Mouse (Mus musculus) forebrain, postnatal 0 days (tissue): Measurements from ENCODE around the gene BC037034. TPM values are rescaled to one million over a fixed set of nuclear protein-coding genes. Genes with fewer than 3 reads are reported as not detected.

Experiments
- ATAC-seq: fragments of 200-750 bp; cut with Nextera tagmentation; 2 replicates; pipeline ENCODE4 v1.8.0; 2017; ENCODE audit warnings: mild to moderate bottlenecking, moderate library complexity
- DNase-seq: peaks from one replicate; pipeline ENCODE4 v3.0.0-alpha.2; 2015
- H3K27ac ChIP-seq: fragments of 300-500 bp; sonication (generic); 2 replicates; pipeline ENCODE4 v1.5.1; 2014; ENCODE audit warnings: low read depth, mild to moderate bottlenecking, antibody characterized with exemption, low read length, moderate library complexity, mixed read lengths
- H3K27me3 ChIP-seq: fragments of 300-500 bp; sonication (generic); 2 replicates; pipeline ENCODE4 v1.6.1; 2014; ENCODE audit warnings: mild to moderate bottlenecking, low read length, mixed read lengths; ENCODE audit not compliant: insufficient read depth
- H3K36me3 ChIP-seq: fragments of 300-500 bp; sonication (generic); 2 replicates; pipeline ENCODE4 v1.6.1; 2014; ENCODE audit warnings: mild to moderate bottlenecking, moderate library complexity; ENCODE audit not compliant: insufficient read depth
- H3K4me1 ChIP-seq: fragments of 300-500 bp; sonication (generic); 2 replicates; pipeline ENCODE4 v1.6.1; 2014; ENCODE audit warnings: antibody characterized with exemption; ENCODE audit not compliant: insufficient read depth
- H3K4me2 ChIP-seq: fragments of 300-500 bp; sonication (generic); 2 replicates; pipeline ENCODE4 v1.6.1; 2014; ENCODE audit warnings: low read depth, mild to moderate bottlenecking, moderate library complexity
- H3K4me3 ChIP-seq: fragments of 300-500 bp; sonication (generic); 2 replicates; pipeline ENCODE4 v1.5.1; 2014; ENCODE audit warnings: low read depth, low read length, mixed read lengths
- H3K9ac ChIP-seq: fragments of 300-500 bp; sonication (generic); 2 replicates; pipeline ENCODE4 v1.6.1; 2014; ENCODE audit warnings: mild to moderate bottlenecking
- H3K9me3 ChIP-seq: fragments of 300-500 bp; sonication (generic); 2 replicates; pipeline ENCODE4 v1.6.1; 2016; ENCODE audit warnings: low read length
- CTCF ChIP-seq: sonication (generic); IDR thresholded peaks from 2 replicates; pipeline ENCODE4 v1.5.1; 2016; ENCODE audit warnings: antibody characterized with exemption, control low read depth, low read depth
- WGBS: fragments of 180-500 bp; shearing (Covaris S2); extraction: QIAGEN DNeasy Blood & Tissue Kit; methylation state at CpG from one replicate; pipeline ENCODE4 v1.1.7; 2014; 5-methylcytosine and 5-hydroxymethylcytosine counted together
- polyA plus RNA-seq: library from polyadenylated mRNA; unstranded; fragments of >200 nt; fragmentation: Nextera tagmentation; extraction: Ambion mirVana; gene quantifications from 2 replicates; pipeline ENCODE4 v1.2.1, GENCODE M21; 2015
- total RNA-seq: library from RNA; depleted of rRNA; stranded (reverse); fragments of >200 nt; gene quantifications from 2 replicates; pipeline ENCODE4 v1.2.3, GENCODE M21; 2014

Gene BC037034
- total and polyA plus RNA-seq, 2 experiments from 2014 or later, result 16.1 to 59.6 TPM

DNA sequence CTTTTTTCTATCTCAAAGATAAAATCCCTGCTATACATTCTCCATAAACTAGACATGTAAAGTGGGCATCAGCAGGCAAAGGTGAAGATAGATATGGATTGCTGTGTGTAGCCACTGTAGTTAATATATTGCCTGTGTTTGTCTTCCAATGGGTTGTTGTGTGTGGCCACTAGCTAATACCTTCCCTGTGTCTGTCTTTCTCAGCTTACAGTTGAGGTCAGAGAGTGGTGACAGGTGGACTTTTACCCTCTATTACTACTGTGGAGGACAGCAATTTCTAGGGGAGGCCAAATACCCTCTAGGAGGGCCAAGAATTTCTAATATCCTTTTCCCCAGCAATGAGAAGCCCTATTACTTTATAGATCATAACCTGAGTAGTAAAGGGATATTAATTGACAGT is 29.6 kb downstream of the BC037034 start:
- no peak for TF ChIP-seq CTCF
- Histone ChIP-seq H3K27me3 (no peaks in the 10 kb centered on the region), H3K4me2 (no peak overlapping the region), H3K9me3 (no peaks in the 10 kb centered on the region), H3K4me3 (no peak overlapping the region), H3K4me1 (no peaks in the 10 kb centered on the region), H3K27ac (no peak overlapping the region), H3K9ac (no peak overlapping the region), H3K36me3 (no peaks in the 10 kb centered on the region)
- ATAC-seq, result no peak
- no peak for DNase-seq

DNA sequence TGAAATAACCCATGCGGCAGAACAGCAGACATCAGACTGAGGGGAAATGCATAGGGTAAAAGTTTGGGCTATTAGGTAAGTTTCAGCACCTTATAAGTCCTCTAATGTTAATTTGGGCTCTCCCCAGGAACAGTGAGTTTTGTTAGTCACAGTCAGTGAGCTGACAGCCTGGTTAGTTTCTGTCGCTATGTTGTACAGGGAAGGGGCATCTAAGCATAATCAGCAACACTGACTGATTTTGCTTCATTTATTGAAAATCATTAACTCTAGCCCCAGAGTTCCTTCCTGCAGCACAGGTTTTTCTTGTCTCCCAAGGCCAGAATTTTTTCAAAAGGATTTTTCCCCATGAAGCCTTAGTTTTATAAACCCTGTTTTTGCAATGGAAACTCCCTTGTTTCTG is 30.1 kb downstream of the BC037034 start:
- no peak for TF ChIP-seq CTCF
- H3K4me3 ChIP-seq, result no peak overlapping the region
- DNase-seq, result no peak
- WGBS, result 83% methylated on average over 2 of the region's 2 CpGs
- no peaks in the 10 kb centered on the region for H3K27me3 ChIP-seq
- no peak for ATAC-seq
- no peak overlapping the region for H3K9ac ChIP-seq
- H3K4me1 ChIP-seq, result no peaks in the 10 kb centered on the region
- no peak overlapping the region for H3K4me2 ChIP-seq
- no peaks in the 10 kb centered on the region for H3K9me3 ChIP-seq
- no peaks in the 10 kb centered on the region for H3K36me3 ChIP-seq
- H3K27ac ChIP-seq, result no peak overlapping the region

- Histone ChIP-seq H3K9me3 (no peaks in the 10 kb centered on the region), H3K27me3 (no peaks in the 10 kb centered on the region)
- no peak for ATAC-seq
Measured at GRCm38 (mm10) chr5:138229511-138229910, 34.3 kb downstream of the BC037034 start.

DNA sequence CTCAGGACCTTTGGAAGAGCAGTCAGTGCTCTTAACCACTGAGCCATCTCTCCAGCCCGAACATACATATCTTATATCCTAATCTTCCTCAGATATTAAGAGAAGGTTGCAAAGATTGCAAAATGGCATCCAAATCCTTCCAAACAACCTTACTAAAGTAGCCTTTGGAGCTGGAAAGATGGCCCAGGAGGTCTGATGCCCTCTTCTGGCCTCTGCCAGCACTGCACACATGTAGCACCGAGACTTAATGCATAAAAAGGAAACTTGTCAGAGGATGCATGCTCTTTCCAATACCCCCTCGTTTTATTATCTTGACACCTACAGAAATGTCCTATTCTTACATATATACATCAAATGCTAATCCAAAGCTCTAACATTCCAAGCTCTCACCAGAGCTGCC is 35.8 kb downstream of the BC037034 start:
- TF ChIP-seq CTCF, result peak; percentile 44
- ATAC-seq (no peak), DNase-seq (no peak)
- 61% methylated on average over 3 of the region's 3 CpGs for WGBS
- no peaks in the 10 kb centered on the region for H3K9me3 ChIP-seq
- H3K4me1 ChIP-seq, result no peaks in the 10 kb centered on the region
- H3K4me3 ChIP-seq, result no peak overlapping the region
- no peaks in the 10 kb centered on the region for H3K36me3 ChIP-seq
- H3K4me2 ChIP-seq, result no peak overlapping the region
- H3K27ac ChIP-seq, result no peak overlapping the region
- no peak overlapping the region for H3K9ac ChIP-seq
- no peaks in the 10 kb centered on the region for H3K27me3 ChIP-seq

More at GRCm38 (mm10) chr5:138229511-138229910, 34.3 kb downstream of the BC037034 start:
- no peak overlapping the region for H3K9ac ChIP-seq
- H3K4me3 ChIP-seq, result no peak overlapping the region
- H3K4me2 ChIP-seq, result no peak overlapping the region
- TF ChIP-seq CTCF, result no peak
- H3K27ac ChIP-seq, result no peak overlapping the region
- 98% methylated on average over 3 of the region's 3 CpGs for WGBS
- no peak for DNase-seq
- no peaks in the 10 kb centered on the region for H3K36me3 ChIP-seq
- H3K4me1 ChIP-seq, result no peaks in the 10 kb centered on the region

- ATAC-seq, result no peak
- Histone ChIP-seq H3K27ac (no peak overlapping the region), H3K36me3 (no peaks in the 10 kb centered on the region), H3K9me3 (no peaks in the 10 kb centered on the region), H3K4me2 (no peak overlapping the region), H3K4me3 (no peak overlapping the region), H3K4me1 (no peaks in the 10 kb centered on the region), H3K9ac (no peak overlapping the region), H3K27me3 (no peaks in the 10 kb centered on the region)
- DNase-seq, result no peak
- TF ChIP-seq CTCF, result no peak
- WGBS, result 74% methylated on average over 2 of the region's 2 CpGs
Measured at GRCm38 (mm10) chr5:138227367-138227766, 36.5 kb downstream of the BC037034 start.

DNA sequence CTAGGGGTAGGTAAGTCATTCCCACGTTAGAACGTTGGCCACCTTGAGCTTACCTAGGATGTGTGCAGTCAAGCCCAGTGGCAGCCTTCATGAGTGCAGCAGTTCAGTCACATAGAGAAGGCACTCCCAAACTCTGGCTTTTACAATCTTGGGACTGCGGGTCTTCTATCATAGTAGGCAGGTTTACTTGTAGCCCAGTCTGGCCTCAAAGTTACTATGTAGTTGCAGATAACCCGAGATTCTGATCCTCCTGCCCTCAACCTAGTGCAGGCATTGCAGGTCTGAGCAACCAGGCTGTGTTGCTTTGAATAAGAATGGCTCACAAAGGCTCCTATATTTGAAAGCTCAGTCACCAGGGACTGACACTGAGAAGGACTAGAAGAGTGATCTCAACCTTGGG is 37.3 kb downstream of the BC037034 start:
- ATAC-seq, result no peak
- no peak overlapping the region for H3K4me2 ChIP-seq
- no peak overlapping the region for H3K9ac ChIP-seq
- no peak for DNase-seq
- TF ChIP-seq CTCF, result no peak
- H3K27ac ChIP-seq, result no peak overlapping the region
- no peaks in the 10 kb centered on the region for H3K4me1 ChIP-seq
- WGBS, result 75% methylated on average over 4 of the region's 4 CpGs
- H3K4me3 ChIP-seq, result no peak overlapping the region
- H3K36me3 ChIP-seq, result no peaks in the 10 kb centered on the region
- no peaks in the 10 kb centered on the region for H3K9me3 ChIP-seq
- no peaks in the 10 kb centered on the region for H3K27me3 ChIP-seq

DNA sequence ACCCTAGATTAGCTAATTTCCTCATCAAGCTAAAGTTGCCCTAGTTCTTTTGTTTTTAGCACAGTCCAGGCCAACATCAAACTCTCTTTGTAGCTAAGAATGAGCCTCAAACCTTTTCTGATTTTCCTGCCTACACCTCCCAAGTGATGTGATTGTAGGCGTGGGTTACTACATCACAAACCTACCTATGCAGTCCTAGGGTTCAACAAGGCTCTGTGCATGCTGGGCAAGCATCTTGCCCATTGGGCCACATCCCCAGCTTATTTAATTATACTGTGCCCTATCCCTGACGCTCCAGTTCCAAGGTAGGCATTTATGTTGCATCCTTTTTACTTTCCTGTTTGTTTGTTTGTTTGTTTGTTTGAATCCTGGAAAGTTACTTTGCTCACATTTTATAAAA is 38.1 kb downstream of the BC037034 start, which contains the start of gene Nxpe5:
TSS of gene Nxpe5 (plus strand) at position 199 of the 400 bp plus-strand sequence.
- Histone ChIP-seq H3K9me3 (no peaks in the 10 kb centered on the region), H3K27ac (no peak within 1 kb of the TSS), H3K4me1 (no peaks in the 10 kb centered on the region), H3K9ac (no peak within 1 kb of the TSS), H3K4me2 (no peak within 1 kb of the TSS), H3K27me3 (no peaks in the 10 kb centered on the region), H3K36me3 (no peaks in the 10 kb centered on the region), H3K4me3 (no peak within 1 kb of the TSS)
- no peak for ATAC-seq
- 50% methylated on average over 2 of the region's 2 CpGs for WGBS
- TF ChIP-seq CTCF, result no peak
- DNase-seq, result no peak

DNA sequence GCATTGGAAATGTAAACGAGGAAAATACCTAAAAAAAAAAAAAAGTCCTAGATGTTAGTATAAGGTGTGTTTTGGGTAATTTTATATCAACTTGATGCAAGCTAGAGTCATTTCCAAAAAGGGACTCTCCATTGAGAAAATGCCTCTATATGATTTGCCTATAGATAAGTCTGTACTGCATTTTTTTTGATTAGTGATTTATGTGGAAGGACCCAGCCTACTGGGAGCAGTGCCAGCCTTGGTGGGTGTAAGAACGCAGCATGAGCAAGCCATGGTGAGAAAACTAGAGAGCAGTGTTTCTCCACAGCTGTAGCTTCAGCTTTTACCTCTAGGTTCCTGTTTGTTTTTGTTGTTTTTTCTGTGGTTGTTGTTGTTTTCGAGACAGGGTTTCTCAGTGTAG is 40.5 kb downstream of the BC037034 start:
- H3K4me3 ChIP-seq, result no peak overlapping the region
- no peak for DNase-seq
- no peaks in the 10 kb centered on the region for H3K27me3 ChIP-seq
- H3K9me3 ChIP-seq, result no peaks in the 10 kb centered on the region
- H3K4me1 ChIP-seq, result no peaks in the 10 kb centered on the region
- H3K27ac ChIP-seq, result no peak overlapping the region
- WGBS, result 56% methylated on average over 3 of the region's 3 CpGs
- H3K4me2 ChIP-seq, result no peak overlapping the region
- H3K9ac ChIP-seq, result no peak overlapping the region
- ATAC-seq, result no peak
- no peak for TF ChIP-seq CTCF
- no peaks in the 10 kb centered on the region for H3K36me3 ChIP-seq
